ENCODE assay signal across 21 mouse cellular contexts in the genomic region with DNA sequence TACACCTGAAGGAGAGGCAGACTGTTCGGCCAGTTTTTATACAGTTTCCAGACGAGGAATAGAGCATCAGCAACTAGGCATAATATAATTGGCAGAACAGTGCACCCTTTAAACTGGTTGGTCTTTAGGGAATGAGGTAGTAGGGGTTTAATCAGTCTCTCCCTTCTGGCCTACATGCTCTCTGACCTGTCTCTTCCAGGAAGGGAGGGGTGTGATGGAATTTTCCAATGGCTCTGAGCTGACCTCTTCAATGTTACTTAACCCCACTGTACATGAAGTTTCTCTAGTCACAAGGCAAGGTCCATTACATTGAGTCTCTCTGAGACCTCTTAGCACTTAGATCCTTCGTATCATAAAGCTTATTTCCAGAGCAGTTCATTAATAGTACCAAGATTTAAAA.
"Had no signal": no experiment of that assay in that cellular context is flagged by ENCODE, and none has a peak within 500 bp of the region (broad histone marks: within the 10 kb centered on the region; RNA-seq: fewer than 3 reads in every experiment).

No protein-coding gene starts in this region.

- H3K9ac ChIP-seq: forebrain, embryonic 15.5 days; forebrain, postnatal 0 days; heart, embryonic 12.5 days; hindbrain, embryonic 13.5 days; hindbrain, embryonic 15.5 days; limb, embryonic 13.5 days; limb, embryonic 15.5 days; liver, embryonic 12.5 days; liver, embryonic 14.5 days had no signal

- H3K27me3 ChIP-seq: forebrain, embryonic 15.5 days; heart, embryonic 12.5 days; hindbrain, embryonic 13.5 days; hindbrain, embryonic 15.5 days; limb, embryonic 13.5 days; limb, embryonic 15.5 days; liver, embryonic 12.5 days had no signal

- H3K4me2 ChIP-seq: forebrain, embryonic 15.5 days; heart, embryonic 12.5 days; hindbrain, embryonic 13.5 days; hindbrain, embryonic 15.5 days; limb, embryonic 13.5 days; limb, embryonic 15.5 days; liver, embryonic 12.5 days had no signal

- ATAC-seq: forebrain, embryonic 15.5 days; forebrain, postnatal 0 days; hindbrain, postnatal 0 days; liver, embryonic 12.5 days had no signal

- H3K27ac ChIP-seq: forebrain, embryonic 15.5 days; hindbrain, embryonic 13.5 days; hindbrain, embryonic 15.5 days; hindbrain, postnatal 0 days; kidney, postnatal 0 days; limb, embryonic 13.5 days; limb, embryonic 15.5 days; liver, embryonic 12.5 days; liver, embryonic 14.5 days had no signal

- H3K4me1 ChIP-seq: forebrain, embryonic 15.5 days; hindbrain, embryonic 15.5 days; limb, embryonic 13.5 days; limb, embryonic 15.5 days; liver, embryonic 12.5 days had no signal

- H3K4me3 ChIP-seq: forebrain, embryonic 15.5 days; heart, embryonic 10.5 days; heart, embryonic 12.5 days; hindbrain, embryonic 13.5 days; hindbrain, embryonic 15.5 days; limb, embryonic 13.5 days; limb, embryonic 15.5 days; liver, embryonic 12.5 days had no signal

- DNase-seq: forebrain, postnatal 0 days; gastrocnemius, postnatal 14 days; gastrocnemius, postnatal 36 days; heart, adult 18-20 months; heart, postnatal 14 days; heart, postnatal 36 days; kidney, postnatal 25 days; layer of hippocampus, adult 9-11 months; layer of hippocampus, postnatal 36 days; left cerebral cortex, postnatal 4 days had no signal

- H3K36me3 ChIP-seq: forebrain, embryonic 15.5 days; heart, embryonic 10.5 days; heart, embryonic 12.5 days; hindbrain, embryonic 13.5 days; hindbrain, embryonic 15.5 days; limb, embryonic 13.5 days; limb, embryonic 15.5 days; liver, embryonic 12.5 days had no signal

- H3K9me3 ChIP-seq: forebrain, embryonic 15.5 days; heart, embryonic 10.5 days; heart, embryonic 12.5 days; hindbrain, embryonic 13.5 days; hindbrain, embryonic 15.5 days; limb, embryonic 13.5 days; limb, embryonic 15.5 days; liver, embryonic 12.5 days had no signal
